Mouse (Mus musculus) midbrain, embryonic 15.5 days (tissue): ENCODE measurements at regions not wholly inside any gene's neighbourhood (a gene's known extent, or its start where the extent isn't known, plus 50 kb on each side); places are given as distances from the start of the nearest gene placed in this dataset.

Source experiments
- ATAC-seq: fragments of 200-750 bp; cut with Nextera tagmentation; replicated peaks from 2 replicates; pipeline ENCODE4 v1.8.0; 2017; ENCODE audit warnings: moderate TSS enrichment
- H3K27ac ChIP-seq: fragments of 300-500 bp; sonication (generic); 2 replicates; pipeline ENCODE4 v1.5.1; 2015; ENCODE audit warnings: mild to moderate bottlenecking, inconsistent platforms
- H3K27me3 ChIP-seq: fragments of 300-500 bp; sonication (generic); replicated peaks from 2 replicates; pipeline ENCODE4 v1.6.1; 2015; ENCODE audit warnings: inconsistent platforms
- H3K36me3 ChIP-seq: fragments of 300-500 bp; sonication (generic); replicated peaks from 2 replicates; pipeline ENCODE4 v1.6.1; 2015; ENCODE audit warnings: inconsistent platforms
- H3K4me1 ChIP-seq: fragments of 300-500 bp; sonication (generic); 2 replicates; pipeline ENCODE4 v1.6.1; 2015; ENCODE audit warnings: inconsistent platforms
- H3K4me2 ChIP-seq: fragments of 300-500 bp; sonication (generic); 2 replicates; pipeline ENCODE4 v1.6.1; 2015; ENCODE audit warnings: inconsistent platforms, mild to moderate bottlenecking, moderate library complexity
- H3K4me3 ChIP-seq: fragments of 300-500 bp; sonication (generic); 2 replicates; pipeline ENCODE4 v1.5.1; 2015; ENCODE audit warnings: mild to moderate bottlenecking, inconsistent platforms
- H3K9ac ChIP-seq: fragments of 300-500 bp; sonication (generic); 2 replicates; pipeline ENCODE4 v1.6.1; 2015; ENCODE audit warnings: mild to moderate bottlenecking, inconsistent platforms
- H3K9me3 ChIP-seq: fragments of 300-500 bp; sonication (generic); 2 replicates; pipeline ENCODE4 v1.6.1; 2016; ENCODE audit warnings: inconsistent platforms
- WGBS: fragments of 180-500 bp; shearing (Covaris S2); methylation state at CpG from one replicate; pipeline ENCODE4 v1.1.7; 2015; ENCODE audit warnings: mixed read lengths; 5-methylcytosine and 5-hydroxymethylcytosine counted together

DNA sequence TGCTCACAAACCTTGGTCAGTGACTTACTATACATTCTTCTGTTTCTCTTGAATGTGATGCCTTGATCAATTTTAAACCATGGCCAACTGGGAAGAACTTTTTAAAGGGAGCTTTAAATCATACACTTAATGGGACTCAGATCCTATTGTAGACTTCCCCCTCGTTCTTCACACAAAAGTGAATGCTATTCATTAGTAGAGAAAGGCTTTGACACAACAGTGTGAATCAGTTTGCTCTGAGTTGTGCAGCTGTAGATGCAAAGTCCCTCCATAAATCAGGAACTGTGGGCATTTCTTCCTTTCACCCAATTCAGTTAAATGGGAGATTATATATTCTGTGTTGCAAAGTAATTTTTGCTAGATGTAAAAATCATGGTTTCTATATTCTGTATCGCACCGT, 831.6 kb upstream of the Epha7 start:
- Histone ChIP-seq H3K4me1 (no peaks in the 10 kb centered on the region), H3K9ac (no peak overlapping the region), H3K4me2 (no peak overlapping the region), H3K27ac (no peak overlapping the region), H3K27me3 (peaks cover 26% of the 10 kb centered on the region), H3K36me3 (no peaks in the 10 kb centered on the region), H3K9me3 (no peaks in the 10 kb centered on the region), H3K4me3 (no peak overlapping the region)
- 65% methylated on average over 3 of the region's 3 CpGs for WGBS
- no peak for ATAC-seq

DNA sequence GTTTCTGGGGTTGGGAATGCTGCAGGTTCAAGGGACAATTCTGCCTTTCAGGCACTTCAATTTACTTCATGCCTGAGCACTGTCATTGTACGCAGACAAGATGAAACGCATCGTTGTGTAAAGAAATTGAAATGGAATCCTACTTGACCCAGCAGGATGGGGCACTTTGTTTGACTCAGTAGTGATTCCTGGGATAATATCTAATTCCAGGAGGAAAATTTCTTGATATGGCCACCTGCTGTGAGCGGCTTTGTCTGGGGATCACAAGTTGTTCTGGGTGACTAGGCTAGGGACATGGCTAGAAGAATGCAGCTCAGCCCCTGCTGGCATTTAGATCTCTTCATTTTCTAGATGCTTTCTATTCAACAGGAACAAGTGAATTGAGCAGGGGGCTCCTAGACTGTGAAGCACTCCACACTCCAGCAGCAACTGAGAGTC, 824.9 kb upstream of the Epha7 start:
- peak; percentile 88 for ATAC-seq
- 5% methylated on average over 4 of the region's 4 CpGs for WGBS
- H3K4me1 ChIP-seq: 0 out of 2 replicates have a peak, but pooled peaks cover 4% of the 10 kb centered on the region
- no peaks in the 10 kb centered on the region for H3K9me3 ChIP-seq
- no peak overlapping the region for H3K9ac ChIP-seq
- no peaks in the 10 kb centered on the region for H3K36me3 ChIP-seq
- peaks cover 18% of the 10 kb centered on the region for H3K27me3 ChIP-seq
- H3K4me2 ChIP-seq: no peak overlapping the region
- no peak overlapping the region for H3K27ac ChIP-seq
- H3K4me3 ChIP-seq: no peak overlapping the region

DNA sequence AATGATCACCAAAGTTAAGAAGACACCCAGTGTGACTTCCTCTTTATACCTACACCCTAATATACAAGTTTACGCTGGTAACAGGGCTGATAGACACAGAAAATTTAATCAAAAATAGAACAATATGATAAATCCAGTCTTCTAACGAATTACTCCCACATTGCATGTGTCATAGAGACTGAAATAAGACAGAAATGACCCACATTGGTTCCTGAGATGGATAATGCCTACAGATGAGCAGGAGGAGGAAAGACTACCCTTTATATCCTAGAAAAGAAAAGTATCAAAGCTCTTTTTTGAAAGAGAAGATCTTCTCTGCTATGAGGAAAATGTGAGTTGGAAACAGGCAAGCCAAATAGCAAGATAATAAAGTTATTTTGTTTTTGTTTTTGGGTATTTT, 818.5 kb upstream of the Epha7 start:
- Histone ChIP-seq H3K27me3 (0 out of 2 replicates have a peak, but pooled peaks cover 6% of the 10 kb centered on the region), H3K4me1 (no peaks in the 10 kb centered on the region), H3K4me2 (no peak overlapping the region), H3K4me3 (no peak overlapping the region), H3K27ac (no peak overlapping the region), H3K9ac (no peak overlapping the region), H3K36me3 (no peaks in the 10 kb centered on the region), H3K9me3 (no peaks in the 10 kb centered on the region)
- no peak for ATAC-seq
- 79% methylated on average over 2 of the region's 2 CpGs for WGBS

DNA sequence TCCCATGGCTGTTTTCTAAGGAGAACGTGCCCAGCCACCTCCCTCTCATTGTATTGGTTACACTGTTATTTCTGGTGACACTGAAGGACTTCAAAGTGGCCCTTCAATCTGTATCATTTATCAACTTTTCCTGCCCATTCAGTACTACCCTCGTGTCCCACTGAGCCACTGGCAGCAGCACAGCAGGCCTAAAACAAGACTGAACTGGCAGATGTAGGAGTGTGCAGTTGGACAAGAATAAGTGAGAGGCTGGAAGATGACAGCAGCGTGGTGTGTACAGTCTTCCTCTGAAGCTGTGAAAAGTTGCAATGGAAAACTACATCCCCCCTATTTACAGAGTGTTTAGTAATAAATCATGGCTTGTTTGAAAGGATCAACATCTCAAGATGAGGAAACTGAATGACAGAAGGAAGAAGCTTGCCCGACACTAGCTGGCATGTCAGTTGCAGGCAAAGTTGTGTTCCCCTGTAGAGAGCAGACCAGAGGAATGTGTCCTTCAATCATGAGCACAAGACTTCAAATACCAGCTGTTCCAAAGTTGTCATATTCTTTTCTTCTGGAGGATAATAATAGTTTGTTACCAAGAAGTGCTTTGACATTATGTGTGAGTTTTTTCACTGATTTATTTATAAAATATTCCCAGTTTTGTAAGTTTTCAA, 811.0 kb upstream of the Epha7 start:
- H3K9ac ChIP-seq: no peak overlapping the region
- no peak overlapping the region for H3K4me2 ChIP-seq
- 45% methylated on average over 4 of the region's 4 CpGs for WGBS
- no peaks in the 10 kb centered on the region for H3K9me3 ChIP-seq
- H3K4me3 ChIP-seq: no peak overlapping the region
- no peaks in the 10 kb centered on the region for H3K27me3 ChIP-seq
- no peaks in the 10 kb centered on the region for H3K36me3 ChIP-seq
- no peak for ATAC-seq
- H3K4me1 ChIP-seq: no peaks in the 10 kb centered on the region
- H3K27ac ChIP-seq: no peak overlapping the region
